Mouse (Mus musculus) kidney, adult 9 months (tissue): ENCODE results near the gene Dusp1.

Experiments used
- DNase-seq: peaks from one replicate; pipeline ENCODE4 v3.0.0; 2022

Gene Dusp1

GRCm38 (mm10) chr17:26498626-26499025, 63.3 kb downstream of the Dusp1 start:
- DNase-seq, result no peak

DNA sequence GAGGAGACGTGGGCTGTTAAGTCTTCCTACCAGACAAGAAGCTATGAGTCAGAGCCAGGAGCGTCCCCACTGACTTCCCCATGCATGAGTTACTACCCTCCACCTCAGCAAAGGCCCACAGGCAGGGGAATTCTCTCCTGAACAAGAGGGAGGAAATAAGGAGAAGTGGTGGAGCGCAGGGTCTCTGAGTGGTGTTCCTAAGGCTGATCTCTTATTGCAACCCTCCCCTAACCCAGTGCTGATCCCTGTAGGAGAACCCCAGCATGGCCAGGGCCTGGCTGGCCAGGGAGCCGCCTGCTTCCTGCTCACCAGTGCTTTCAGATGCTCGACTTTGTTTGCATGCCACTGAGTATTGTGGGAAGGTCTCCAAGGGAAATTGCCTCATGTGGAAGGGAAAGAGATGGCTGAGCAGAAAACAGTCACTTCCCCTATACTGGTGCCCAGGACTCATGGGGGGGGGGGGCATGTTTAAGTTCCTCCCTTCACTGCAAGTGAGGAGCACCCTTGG, 64.5 kb downstream of the Dusp1 start:
- DNase-seq, result peak; percentile 47

- DNase-seq, result no peak
Observed at GRCm38 (mm10) chr17:26494642-26495468, 67.1 kb downstream of the Dusp1 start.

DNA sequence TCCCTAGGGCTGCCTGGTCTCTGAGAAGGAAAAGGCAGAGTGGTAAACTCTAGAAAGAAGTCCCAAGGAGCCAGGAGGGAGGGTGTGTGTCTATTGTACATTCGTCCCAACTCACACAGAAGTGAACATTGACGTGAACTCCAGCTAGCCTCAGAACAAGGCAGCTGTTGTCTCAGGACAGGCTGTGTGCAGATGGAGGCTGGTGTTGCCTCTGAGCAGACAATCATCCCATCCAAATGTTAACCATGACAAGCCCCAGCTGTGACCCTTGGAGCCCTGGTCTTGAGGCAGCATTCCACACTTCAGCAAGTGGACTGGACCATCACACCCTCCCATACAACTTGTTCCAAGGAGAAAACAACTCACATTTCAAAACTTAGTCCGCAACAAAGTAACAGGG, 69.7 kb downstream of the Dusp1 start:
- no peak for DNase-seq

DNA sequence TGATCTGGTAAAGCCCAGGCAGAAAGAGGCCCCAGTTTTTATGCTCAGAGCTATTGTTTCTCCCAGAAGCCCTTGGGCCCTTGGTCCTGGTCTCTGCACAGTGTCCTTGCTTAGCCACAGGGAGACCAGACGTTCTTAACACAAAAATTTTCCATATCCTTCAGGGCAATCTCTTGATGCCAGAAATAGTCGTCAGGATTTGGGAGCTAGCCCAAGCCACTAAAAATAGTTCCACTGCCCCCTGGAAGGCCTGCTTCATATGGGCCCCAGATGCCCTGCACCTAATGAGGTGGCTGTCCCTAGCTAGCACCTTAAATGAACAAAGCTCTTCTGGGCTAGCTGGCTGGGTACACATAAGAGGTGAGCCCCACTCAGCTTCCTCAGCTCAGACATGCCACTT, 71.0 kb downstream of the Dusp1 start:
- DNase-seq, result peak; percentile 50

- no peak for DNase-seq
Observed at GRCm38 (mm10) chr17:26490072-26490471, 71.9 kb downstream of the Dusp1 start.

DNA sequence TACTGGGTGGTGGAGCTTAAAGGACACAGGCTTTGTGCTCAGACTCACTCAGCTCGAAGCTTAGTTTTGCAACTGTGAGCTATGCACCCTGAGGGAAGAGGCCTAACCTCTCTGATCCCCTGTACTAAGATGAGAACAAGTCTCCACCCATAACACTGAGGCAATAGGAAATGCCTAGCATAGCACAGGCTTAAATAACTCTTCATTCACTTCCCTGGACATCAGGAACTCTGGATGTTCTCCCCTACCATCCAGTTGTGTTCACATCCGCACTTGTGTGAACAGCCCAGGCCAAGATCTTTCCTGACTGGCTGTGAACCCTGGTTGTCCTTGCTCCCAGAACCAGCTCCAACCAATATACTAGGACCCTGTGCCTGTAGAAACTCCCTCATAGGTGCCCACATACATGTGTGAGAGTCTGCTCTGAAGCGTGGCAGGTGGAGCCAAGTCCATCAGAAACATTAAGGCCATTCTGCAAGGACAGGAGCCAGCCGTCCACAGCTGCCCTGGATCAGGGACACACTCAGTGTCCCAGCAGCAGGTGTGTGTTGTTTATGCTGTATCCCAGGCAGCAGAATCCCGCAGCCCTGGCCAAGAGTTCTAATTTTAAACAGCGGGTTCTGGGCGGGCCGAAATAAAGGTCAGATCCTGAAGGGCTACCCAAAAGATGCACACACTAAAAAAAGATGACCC, 73.1 kb downstream of the Dusp1 start:
- DNase-seq, result peak; percentile 53

GRCm38 (mm10) chr17:26487917-26488316, 74.0 kb downstream of the Dusp1 start:
- DNase-seq, result no peak

DNA sequence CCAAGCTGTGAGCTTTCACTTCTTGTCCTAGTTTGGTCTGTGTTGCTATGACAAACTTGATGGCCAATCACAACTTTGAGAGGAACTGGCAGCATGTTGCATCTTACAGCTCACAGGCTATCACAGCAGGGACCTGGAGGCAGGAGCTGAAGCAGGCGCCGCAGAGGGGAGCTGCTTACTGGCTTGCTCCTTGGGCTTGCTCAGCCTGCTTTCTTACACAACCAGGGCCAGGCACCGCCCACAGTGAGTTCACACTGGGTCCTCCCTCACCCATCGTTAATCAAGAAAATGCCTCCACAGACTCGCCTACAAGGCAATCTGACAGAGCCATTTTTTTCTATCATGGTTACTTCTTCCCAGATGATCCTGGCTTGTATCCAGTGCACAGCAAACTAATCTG, 74.7 kb downstream of the Dusp1 start:
- DNase-seq, result peak; percentile 41

- no peak for DNase-seq
Observed at GRCm38 (mm10) chr17:26484626-26485421, 77.1 kb downstream of the Dusp1 start.

DNA sequence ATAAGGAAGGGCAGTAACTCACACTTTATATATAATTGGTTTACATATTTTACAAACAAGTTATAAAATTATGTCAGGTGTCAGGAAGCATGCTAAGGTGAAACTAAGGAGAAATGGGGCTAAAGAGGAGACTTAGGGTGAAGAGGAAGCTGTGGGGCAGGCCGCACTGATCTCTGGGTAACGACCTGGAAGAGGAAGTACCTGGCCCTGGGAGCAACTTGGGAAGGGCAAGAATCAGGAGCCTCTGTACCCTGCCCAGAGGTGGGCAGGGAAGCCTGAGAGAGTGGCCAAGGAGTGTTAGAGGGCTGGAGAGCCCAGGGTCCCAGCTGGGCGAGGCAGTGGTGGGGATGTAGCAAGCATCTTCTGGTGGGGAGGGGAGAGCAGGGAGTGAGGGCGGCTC, 81.0 kb downstream of the Dusp1 start:
- no peak for DNase-seq

DNA sequence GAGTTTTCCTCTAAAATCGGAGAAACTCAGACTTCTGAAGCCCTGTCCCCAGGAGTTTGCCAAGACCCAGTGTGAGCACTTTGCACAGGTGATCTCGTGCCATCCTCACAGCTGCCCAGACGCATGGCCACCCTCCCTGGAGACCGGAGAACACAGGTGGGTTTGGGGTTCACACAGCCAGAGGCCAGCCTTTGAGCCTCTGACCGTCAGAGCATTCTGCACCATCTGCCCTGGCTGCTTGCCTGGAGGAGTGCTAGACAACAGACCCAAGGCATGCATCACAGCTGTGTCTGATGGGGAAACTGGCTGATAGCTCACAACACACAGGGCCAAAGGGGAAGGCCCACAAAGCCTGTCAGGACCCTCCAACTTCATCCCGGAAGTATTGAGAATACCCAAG, 82.3 kb downstream of the Dusp1 start:
- no peak for DNase-seq

DNA sequence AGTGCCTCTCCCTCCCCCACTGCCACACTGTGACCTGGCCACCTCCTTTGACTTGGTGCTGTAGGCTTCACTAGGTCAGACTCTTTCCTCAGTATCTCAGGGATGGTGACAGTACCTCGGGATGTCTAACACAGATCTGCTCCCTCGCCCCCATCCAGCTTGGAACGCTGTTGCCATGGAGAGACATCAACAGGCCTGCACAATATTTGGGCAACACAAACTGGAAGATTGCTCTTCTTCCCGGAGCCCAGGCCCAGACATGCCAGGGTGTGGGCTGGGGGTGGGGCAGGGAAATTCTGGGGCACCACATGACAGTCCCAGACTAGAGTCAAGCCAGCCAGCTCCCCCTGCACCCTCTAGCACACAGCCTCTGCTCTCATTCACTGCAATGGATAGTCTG, 83.3 kb downstream of the Dusp1 start:
- DNase-seq, result no peak

- DNase-seq, result no peak
Observed at GRCm38 (mm10) chr17:26476871-26477270, 85.1 kb downstream of the Dusp1 start.

DNA sequence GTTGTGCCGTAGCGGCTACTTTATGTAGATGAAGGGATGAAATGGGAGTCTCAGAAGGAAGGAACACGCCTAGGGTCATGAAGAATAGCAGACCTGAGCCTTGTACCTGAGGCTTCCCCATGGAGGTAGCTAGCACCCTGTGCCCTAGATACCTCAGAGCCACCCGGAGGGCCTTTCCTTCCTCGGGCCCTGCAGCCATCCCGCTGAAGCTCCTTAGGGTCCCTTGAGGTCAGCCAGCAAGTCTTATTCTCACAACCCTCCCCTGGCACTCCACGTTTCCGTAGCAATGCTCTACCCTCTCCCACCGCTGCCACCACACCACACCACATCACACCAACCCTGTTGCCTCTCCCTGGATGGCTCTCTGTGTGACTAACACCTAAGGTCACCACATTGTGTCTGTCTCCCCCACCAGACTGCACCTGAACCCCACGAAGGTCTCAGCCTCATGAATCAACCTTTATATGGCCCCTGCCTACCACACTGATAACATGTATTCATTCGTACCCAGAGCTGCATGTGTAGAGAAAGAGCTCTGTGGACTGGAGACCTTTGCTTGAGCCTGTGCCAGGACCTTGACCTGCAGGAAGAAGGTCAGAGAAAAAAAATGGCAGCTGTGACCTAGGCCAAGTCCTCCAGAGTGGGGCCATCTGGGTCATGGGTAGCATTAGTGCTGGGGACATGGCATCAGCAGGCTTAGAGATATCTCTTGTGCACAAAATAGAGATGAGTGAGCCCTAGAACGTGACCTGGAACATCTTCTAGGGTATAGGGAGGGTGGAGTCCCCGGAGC, 93.6 kb downstream of the Dusp1 start:
- DNase-seq, result no peak

DNA sequence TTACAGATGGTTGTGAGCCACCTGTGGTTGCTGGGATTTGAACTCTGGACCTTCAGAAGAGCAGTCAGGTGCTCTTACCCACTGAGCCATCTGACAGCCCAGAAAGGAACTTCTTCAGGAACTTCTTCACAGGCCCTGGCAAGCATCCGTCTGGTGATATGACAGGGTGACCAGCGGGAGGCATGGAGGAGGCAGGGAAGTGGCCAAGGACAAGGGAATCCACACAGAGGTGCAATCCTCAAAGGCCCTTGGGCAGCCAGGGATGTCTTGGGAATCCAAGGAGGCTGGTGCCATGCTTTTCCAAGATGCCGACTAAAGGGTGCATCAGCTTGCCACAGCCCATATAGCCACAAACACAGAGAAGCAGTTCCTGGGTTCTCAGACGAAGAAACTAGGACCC, 94.3 kb downstream of the Dusp1 start:
- DNase-seq, result no peak

DNA sequence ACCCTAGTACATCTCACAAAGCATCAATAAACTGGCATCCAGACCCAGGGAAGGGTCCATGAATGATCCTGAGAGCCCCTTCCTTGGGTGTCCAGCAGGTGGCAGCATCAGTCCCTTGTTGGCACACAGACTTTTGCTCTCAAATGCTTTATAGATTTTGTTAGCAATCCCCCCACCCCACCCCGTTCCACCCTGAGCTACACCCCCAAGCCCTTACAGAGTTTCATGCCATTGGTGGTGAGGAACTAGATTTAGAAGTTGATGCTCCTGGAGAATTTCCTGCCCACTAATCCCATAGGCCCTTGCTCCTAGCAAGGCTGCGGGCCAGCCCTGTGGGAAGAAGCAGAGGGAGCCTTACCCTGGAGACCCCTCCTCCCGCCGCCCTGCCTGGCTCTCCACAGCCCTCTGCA, 95.2 kb downstream of the Dusp1 start:
- DNase-seq, result peak; percentile 86

DNA sequence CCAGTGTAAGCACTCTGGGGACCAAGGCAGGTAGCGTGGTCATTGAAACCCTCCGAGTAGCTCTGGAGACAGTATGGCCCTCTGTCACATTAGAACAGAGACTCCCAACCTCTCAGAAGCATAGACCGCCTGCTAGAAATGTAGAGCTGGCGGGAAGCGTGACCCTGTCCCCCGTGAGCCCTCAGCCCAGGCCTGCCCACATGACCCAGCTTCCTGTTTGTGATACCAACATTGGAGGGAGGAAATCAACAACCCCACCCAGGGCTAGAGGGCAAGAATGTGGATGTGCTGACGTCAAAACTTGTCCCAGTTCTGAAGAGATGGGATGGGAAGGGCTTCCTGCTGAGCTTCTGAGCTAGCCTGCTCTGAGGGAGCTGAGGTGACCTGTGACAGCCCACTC, 97.0 kb downstream of the Dusp1 start:
- DNase-seq, result peak; percentile 88

- no peak for DNase-seq
Observed at GRCm38 (mm10) chr17:26464481-26464880, 97.4 kb downstream of the Dusp1 start.

- DNase-seq, result no peak
Observed at GRCm38 (mm10) chr17:26463984-26464383, 97.9 kb downstream of the Dusp1 start.

GRCm38 (mm10) chr17:26463432-26463831, 98.5 kb downstream of the Dusp1 start:
- DNase-seq, result no peak

DNA sequence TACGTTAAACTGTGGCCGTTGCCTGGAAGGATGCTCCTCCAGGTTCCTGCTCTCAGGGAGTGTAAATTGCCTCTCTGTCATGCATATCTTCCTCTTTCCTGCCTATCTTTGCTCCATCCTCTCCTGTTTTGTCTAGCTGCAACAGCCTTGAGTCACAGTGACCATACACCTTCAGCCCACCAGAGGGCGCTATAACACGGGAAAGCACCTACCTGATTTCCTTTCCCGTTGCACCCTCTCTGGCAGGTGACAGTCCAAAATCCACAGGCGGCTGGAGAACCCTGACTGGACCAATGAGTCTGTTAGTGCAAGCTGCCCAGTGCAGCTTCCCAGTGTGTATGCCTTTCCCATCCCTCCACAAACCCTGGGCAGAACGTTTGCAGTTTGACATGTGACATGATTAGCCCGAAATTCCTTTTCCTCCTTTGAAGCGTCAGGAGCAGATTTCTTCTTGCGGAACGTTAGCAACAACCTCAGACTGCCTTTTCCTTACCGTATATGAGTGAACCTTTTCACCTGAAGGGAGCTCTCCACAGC, 99.2 kb downstream of the Dusp1 start:
- DNase-seq, result peak; percentile 86
